Mouse (Mus musculus): Measurements from ENCODE around the gene Cd247. TPM values are rescaled to one million over a fixed set of nuclear protein-coding genes. Genes with fewer than 3 reads are reported as not detected.

Gene Cd247
- total and polyA plus RNA-seq, 2 experiments from 2014 or later = 0.41 TPM; not detected in 1

DNA sequence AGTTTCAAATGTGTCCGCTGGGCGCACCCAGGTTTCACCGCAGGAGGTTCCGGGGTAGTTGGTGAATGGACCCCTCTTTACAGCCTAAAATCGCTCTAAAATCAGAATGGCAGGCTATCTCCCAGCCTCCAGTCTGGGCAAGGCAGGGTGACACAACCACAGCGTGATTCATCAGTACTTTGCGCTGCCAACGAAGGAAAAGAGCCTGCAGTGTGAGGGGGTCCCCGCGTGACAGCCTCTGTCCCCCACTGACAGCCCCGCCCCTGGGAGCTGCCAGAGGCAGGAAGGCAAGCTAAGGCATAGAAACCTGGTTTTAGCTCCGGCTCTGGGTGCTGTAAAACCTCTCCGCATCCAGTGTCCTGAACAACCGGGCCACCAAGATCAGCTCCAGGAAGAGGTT lies 56.9 kb downstream of the Cd247 start:
- H3K27ac ChIP-seq (ENCODE audit: low read depth) = no peak overlapping the region; the same call in 1 of the 2 replicates
- DNase-seq (ENCODE audit: low spot score) = no peak
- TF ChIP-seq EP300 (IDR thresholded peaks at IDR 0.05; ENCODE audit: low read depth) (no peak), CTCF (IDR thresholded peaks at IDR 0.05; ENCODE audit: low read depth) (no peak)
- H3K36me3 ChIP-seq (replicated peaks; ENCODE audit: control insufficient read depth, insufficient read depth, low read length) = no peaks in the 10 kb centered on the region
- no peaks in the 10 kb centered on the region for H3K9me3 ChIP-seq (replicated peaks; ENCODE audit: control insufficient read depth, low read length)
- peak overlapping the region; percentile 72 for H3K4me3 ChIP-seq (ENCODE audit: low read depth, low read length)
- H3K4me2 ChIP-seq (ENCODE audit: low read depth, low read length) = peak overlapping the region; percentile 100
- ATAC-seq (ENCODE audit: insufficient read depth, low read depth) = no peak
- WGBS = 9% methylated on average over 14 of the region's 14 CpGs
- peak overlapping the region; percentile 63 for H3K9ac ChIP-seq (replicated peaks; ENCODE audit: low read depth, low read length)
- peaks cover 12% of the 10 kb centered on the region for H3K27me3 ChIP-seq (ENCODE audit: control insufficient read depth, insufficient read depth, low read length)
- peaks cover 21% of the 10 kb centered on the region for H3K4me1 ChIP-seq (ENCODE audit: control insufficient read depth, insufficient read depth)

DNA sequence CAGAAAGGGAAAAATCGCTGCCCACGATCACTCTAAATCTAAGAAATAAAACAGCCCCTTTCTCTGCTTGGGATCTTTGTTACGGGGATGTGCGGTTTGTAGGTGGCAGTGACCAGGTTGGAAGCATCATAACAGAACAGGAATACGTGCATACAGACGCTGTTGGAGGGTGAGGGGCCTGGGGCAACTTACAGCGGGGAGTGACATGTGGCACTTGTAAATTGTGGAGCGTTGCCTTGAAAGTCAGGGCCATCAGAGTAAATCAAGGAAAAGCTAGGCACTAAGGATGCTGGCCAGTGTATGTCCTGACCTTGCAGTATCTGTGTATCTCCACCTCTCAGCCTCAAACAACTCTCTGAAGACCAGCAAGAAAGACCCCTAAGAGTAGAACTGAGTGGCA lies 59.9 kb downstream of the Cd247 start:
- Histone ChIP-seq H3K27ac (ENCODE audit: low read depth) (peak overlapping the region; percentile 11; the same call in 1 of the 2 replicates), H3K36me3 (replicated peaks; ENCODE audit: control insufficient read depth, insufficient read depth, low read length) (no peaks in the 10 kb centered on the region), H3K9ac (replicated peaks; ENCODE audit: low read depth, low read length) (no peak overlapping the region), H3K9me3 (replicated peaks; ENCODE audit: control insufficient read depth, low read length) (no peaks in the 10 kb centered on the region), H3K27me3 (ENCODE audit: control insufficient read depth, insufficient read depth, low read length) (peaks cover 12% of the 10 kb centered on the region), H3K4me1 (ENCODE audit: control insufficient read depth, insufficient read depth) (peaks cover 15% of the 10 kb centered on the region; the same call in 1 of the 2 replicates), H3K4me2 (ENCODE audit: low read depth, low read length) (no peak overlapping the region; the same call in 1 of the 2 replicates), H3K4me3 (ENCODE audit: low read depth, low read length) (no peak overlapping the region)
- no peak for ATAC-seq (ENCODE audit: insufficient read depth, low read depth)
- TF ChIP-seq CTCF (IDR thresholded peaks at IDR 0.05; ENCODE audit: low read depth) = no peak
- no peak for TF ChIP-seq EP300 (IDR thresholded peaks at IDR 0.05; ENCODE audit: low read depth)
- WGBS = 85% methylated on average over 8 of the region's 8 CpGs
- DNase-seq (ENCODE audit: low spot score) = no peak

DNA sequence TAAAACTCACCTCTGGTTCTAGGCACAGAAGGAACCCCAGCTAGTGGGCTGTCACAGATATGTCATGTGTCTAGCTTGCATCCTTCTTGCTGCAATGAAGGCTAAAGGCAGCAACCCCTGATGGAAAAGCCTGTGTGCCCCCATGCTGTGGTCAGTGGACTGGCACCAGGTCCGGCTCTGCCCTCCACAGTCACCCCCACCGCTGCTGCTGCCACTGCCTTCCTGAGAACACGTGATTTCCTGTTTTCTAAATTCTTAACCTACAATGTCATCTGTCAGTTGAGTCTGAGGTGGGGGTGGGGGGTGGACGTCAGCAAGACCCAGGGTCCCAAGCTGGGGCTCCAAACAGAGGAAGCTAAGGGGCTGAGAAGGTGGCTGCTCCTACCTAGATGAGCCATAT lies 60.4 kb downstream of the Cd247 start:
- H3K4me1 ChIP-seq (ENCODE audit: control insufficient read depth, insufficient read depth) = peaks cover 15% of the 10 kb centered on the region; the same call in 1 of the 2 replicates
- DNase-seq (ENCODE audit: low spot score) (no peak), ATAC-seq (ENCODE audit: insufficient read depth, low read depth) (no peak)
- no peaks in the 10 kb centered on the region for H3K9me3 ChIP-seq (replicated peaks; ENCODE audit: control insufficient read depth, low read length)
- 48% methylated on average over 4 of the region's 4 CpGs for WGBS
- no peaks in the 10 kb centered on the region for H3K36me3 ChIP-seq (replicated peaks; ENCODE audit: control insufficient read depth, insufficient read depth, low read length)
- TF ChIP-seq EP300 (IDR thresholded peaks at IDR 0.05; ENCODE audit: low read depth) (no peak), CTCF (IDR thresholded peaks at IDR 0.05; ENCODE audit: low read depth) (no peak)
- H3K27ac ChIP-seq (ENCODE audit: low read depth) = peak overlapping the region; percentile 11; the same call in 1 of the 2 replicates
- H3K4me2 ChIP-seq (ENCODE audit: low read depth, low read length) = no peak overlapping the region
- no peak overlapping the region for H3K9ac ChIP-seq (replicated peaks; ENCODE audit: low read depth, low read length)
- H3K4me3 ChIP-seq (ENCODE audit: low read depth, low read length) = no peak overlapping the region
- H3K27me3 ChIP-seq (ENCODE audit: control insufficient read depth, insufficient read depth, low read length) = peaks cover 12% of the 10 kb centered on the region

DNA sequence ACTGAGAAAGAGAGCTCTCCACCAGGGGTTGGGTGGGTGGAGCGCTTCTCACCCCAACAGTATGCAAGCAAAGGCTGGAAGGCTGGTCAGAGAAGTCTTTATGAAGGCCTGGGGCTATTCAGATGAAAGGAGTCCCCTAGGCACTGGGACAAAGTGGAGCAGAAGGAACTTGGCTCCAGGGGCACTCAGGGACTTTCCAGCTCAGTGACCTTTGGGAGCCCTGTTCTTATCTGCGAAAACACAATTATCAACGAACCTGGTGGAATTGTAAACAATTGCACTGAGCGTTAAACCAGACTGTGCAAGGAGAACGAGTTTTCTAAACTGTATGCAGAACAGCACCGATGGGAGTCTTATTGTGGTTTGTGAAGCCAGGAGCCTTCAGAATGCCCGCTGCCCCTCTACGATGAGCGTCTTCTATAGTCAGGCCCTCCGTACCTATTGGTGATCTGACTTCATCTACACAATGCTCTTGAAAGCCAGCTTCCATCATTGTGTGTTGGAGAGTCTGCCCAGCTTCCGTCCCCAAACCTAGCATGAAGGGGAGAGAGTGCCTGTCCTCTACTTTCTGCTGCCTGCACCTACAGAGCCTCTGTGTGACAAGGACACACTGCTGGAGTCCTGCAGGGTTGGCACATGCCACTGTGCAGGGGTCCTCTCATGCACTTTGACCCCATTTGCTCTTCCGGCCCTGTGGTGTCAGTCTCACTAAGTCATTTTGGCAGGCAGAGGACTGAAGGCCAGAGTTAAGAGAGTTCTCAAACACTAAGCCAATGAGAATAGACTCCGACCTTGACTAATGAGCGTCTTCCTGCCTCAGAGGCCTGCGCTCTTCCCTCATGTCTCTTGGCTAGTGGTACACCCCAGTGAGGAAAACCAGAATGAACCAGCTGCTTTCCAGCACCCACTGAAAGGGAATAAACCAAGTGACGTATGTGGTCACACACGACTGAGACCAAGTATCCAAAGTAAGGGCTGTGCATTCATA lies 61.3 kb downstream of the Cd247 start:
- no peak for DNase-seq (ENCODE audit: low spot score)
- no peak overlapping the region for H3K9ac ChIP-seq (replicated peaks; ENCODE audit: low read depth, low read length)
- H3K4me1 ChIP-seq (ENCODE audit: control insufficient read depth, insufficient read depth) = peaks cover 15% of the 10 kb centered on the region; the same call in 1 of the 2 replicates
- no peak overlapping the region for H3K4me3 ChIP-seq (ENCODE audit: low read depth, low read length)
- no peak for TF ChIP-seq EP300 (IDR thresholded peaks at IDR 0.05; ENCODE audit: low read depth)
- TF ChIP-seq CTCF (IDR thresholded peaks at IDR 0.05; ENCODE audit: low read depth) = no peak
- H3K4me2 ChIP-seq (ENCODE audit: low read depth, low read length) = no peak overlapping the region
- no peaks in the 10 kb centered on the region for H3K9me3 ChIP-seq (replicated peaks; ENCODE audit: control insufficient read depth, low read length)
- ATAC-seq (ENCODE audit: insufficient read depth, low read depth) = no peak; the same call in 1 of the 2 replicates
- no peak overlapping the region for H3K27ac ChIP-seq (ENCODE audit: low read depth)
- H3K27me3 ChIP-seq (ENCODE audit: control insufficient read depth, insufficient read depth, low read length) = peaks cover 12% of the 10 kb centered on the region
- 70% methylated on average over 17 of the region's 17 CpGs for WGBS
- no peaks in the 10 kb centered on the region for H3K36me3 ChIP-seq (replicated peaks; ENCODE audit: control insufficient read depth, insufficient read depth, low read length)

DNA sequence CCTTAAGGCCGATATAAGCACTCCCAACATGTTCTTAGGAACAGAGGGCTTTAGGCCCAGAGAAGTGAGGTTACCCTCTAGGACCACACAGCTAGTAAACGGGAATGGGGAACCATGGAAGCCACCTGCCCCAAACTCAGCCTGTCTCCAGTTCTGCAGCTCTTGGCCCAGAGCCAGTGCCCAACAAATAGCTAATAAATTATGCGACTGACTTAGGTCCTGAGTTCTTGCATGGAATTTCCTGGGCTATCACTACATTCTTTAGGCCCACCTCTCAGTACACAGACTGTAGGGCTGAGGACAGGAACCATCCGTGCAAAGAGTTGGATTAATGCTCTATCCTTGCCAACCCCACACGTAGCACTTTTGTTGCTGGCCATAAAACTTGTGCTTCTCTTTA lies 63.6 kb downstream of the Cd247 start:
- DNase-seq (ENCODE audit: low spot score) = no peak

More for the DNA sequence above, 63.6 kb downstream of the Cd247 start:
- TF ChIP-seq CTCF (IDR thresholded peaks at IDR 0.05; ENCODE audit: low read depth) (no peak), EP300 (IDR thresholded peaks at IDR 0.05; ENCODE audit: low read depth) (no peak)
- H3K27me3 ChIP-seq (ENCODE audit: control insufficient read depth, insufficient read depth, low read length) = no peaks in the 10 kb centered on the region
- WGBS = 55% methylated on average over 5 of the region's 5 CpGs
- H3K9ac ChIP-seq (replicated peaks; ENCODE audit: low read depth, low read length) = no peak overlapping the region
- no peak overlapping the region for H3K4me3 ChIP-seq (ENCODE audit: low read depth, low read length)
- H3K4me2 ChIP-seq (ENCODE audit: low read depth, low read length) = no peak overlapping the region
- no peak overlapping the region for H3K27ac ChIP-seq (ENCODE audit: low read depth)
- ATAC-seq (ENCODE audit: insufficient read depth, low read depth) = no peak
- no peaks in the 10 kb centered on the region for H3K36me3 ChIP-seq (replicated peaks; ENCODE audit: control insufficient read depth, insufficient read depth, low read length)
- no peaks in the 10 kb centered on the region for H3K9me3 ChIP-seq (replicated peaks; ENCODE audit: control insufficient read depth, low read length)
- H3K4me1 ChIP-seq (ENCODE audit: control insufficient read depth, insufficient read depth) = 0 out of 2 replicates have a peak, but pooled peaks cover 8% of the 10 kb centered on the region

All from heart, postnatal 0 days (tissue).